Mouse (Mus musculus) limb, embryonic 14.5 days (tissue): Measurements from ENCODE around the gene Fcho1. TPM values are rescaled to one million over a fixed set of nuclear protein-coding genes. Genes with fewer than 3 reads are reported as not detected.
A peak's percentile ranks its signal among the peaks of the same experiment; 100 is the strongest.

ENCODE experiments used
- ATAC-seq: fragments of 200-750 bp; cut with Nextera tagmentation; 2 replicates; pipeline ENCODE4 v1.8.0; 2017; ENCODE audit warnings: low read depth, moderate number of reproducible peaks, moderate TSS enrichment; ENCODE audit not compliant: low FRiP score
- DNase-seq: peaks from one replicate; pipeline ENCODE4 v3.0.0-alpha.2; 2015; ENCODE audit warnings: low spot score
- H3K27ac ChIP-seq: fragments of 300-500 bp; sonication (generic); replicated peaks from 2 replicates; pipeline ENCODE4 v1.5.1; 2014; ENCODE audit warnings: low read depth, mild to moderate bottlenecking, low read length, moderate library complexity, mixed read lengths
- H3K27me3 ChIP-seq: fragments of 300-500 bp; sonication (generic); 2 replicates; pipeline ENCODE4 v1.6.1; 2014; ENCODE audit warnings: low read length, mixed read lengths; ENCODE audit not compliant: control insufficient read depth, insufficient read depth
- H3K36me3 ChIP-seq: fragments of 300-500 bp; sonication (generic); 2 replicates; pipeline ENCODE4 v1.6.1; 2014; ENCODE audit warnings: mild to moderate bottlenecking, low read length, moderate library complexity, mixed read lengths; ENCODE audit not compliant: control insufficient read depth, insufficient read depth
- H3K4me1 ChIP-seq: fragments of 300-500 bp; sonication (generic); 2 replicates; pipeline ENCODE4 v1.6.1; 2014; ENCODE audit warnings: antibody characterized with exemption, low read length, mixed read lengths; ENCODE audit not compliant: control insufficient read depth, insufficient read depth
- H3K4me2 ChIP-seq: fragments of 300-500 bp; sonication (generic); replicated peaks from 2 replicates; pipeline ENCODE4 v1.6.1; 2014; ENCODE audit warnings: low read depth, mild to moderate bottlenecking, low read length, moderate library complexity; ENCODE audit not compliant: severe bottlenecking
- H3K4me3 ChIP-seq: fragments of 300-500 bp; sonication (generic); replicated peaks from 2 replicates; pipeline ENCODE4 v1.5.1; 2014; ENCODE audit warnings: low read length
- H3K9ac ChIP-seq: fragments of 300-500 bp; sonication (generic); 2 replicates; pipeline ENCODE4 v1.6.1; 2014; ENCODE audit warnings: mild to moderate bottlenecking, low read depth, low read length, moderate library complexity; ENCODE audit not compliant: severe bottlenecking
- H3K9me3 ChIP-seq: fragments of 300-500 bp; sonication (generic); 2 replicates; pipeline ENCODE4 v1.6.1; 2016; ENCODE audit warnings: low read length; ENCODE audit not compliant: control insufficient read depth
- POLR2A ChIP-seq: fragments of 200-500 bp; IDR thresholded peaks from 2 replicates; pipeline ENCODE4 v1.8.0; 2012; ENCODE audit warnings: inconsistent platforms, mild to moderate bottlenecking, moderate library complexity, borderline replicate concordance; ENCODE audit not compliant: insufficient read depth, insufficient read length; ENCODE audit errors: extremely low read depth
- WGBS: fragments of 180-500 bp; shearing (Covaris S2); extraction: QIAGEN DNeasy Blood & Tissue Kit; methylation state at CpG from one replicate; pipeline ENCODE4 v1.1.7; 2014; 5-methylcytosine and 5-hydroxymethylcytosine counted together
- polyA plus RNA-seq, 2 experiments: library from polyadenylated mRNA; depleted of rRNA in 1 of 2; stranded (reverse) in 1 of 2; unstranded in 1 of 2; fragments of >200 nt; fragmentation: Nextera tagmentation in 1 of 2; extraction: Ambion mirVana in 1 of 2; gene quantifications; 2 replicates each; pipeline versions ENCODE4 v1.2.1 to v1.2.3; 2012 to 2014

Gene Fcho1
- polyA plus RNA-seq, 2 experiments: 3.3 to 10.4 TPM

GRCm38 (mm10) chr8:71731652-71732230 is 6.2 kb upstream of the Fcho1 start:
- Histone ChIP-seq H3K4me3 (no peak overlapping the region), H3K4me1 (0 out of 2 replicates have a peak, but pooled peaks cover 7% of the 10 kb centered on the region), H3K27me3 (no peaks in the 10 kb centered on the region), H3K27ac (no peak overlapping the region), H3K4me2 (no peak overlapping the region), H3K36me3 (no peaks in the 10 kb centered on the region), H3K9ac (no peak overlapping the region), H3K9me3 (no peaks in the 10 kb centered on the region)
- 60% methylated on average over 3 of the region's 3 CpGs for WGBS
- DNase-seq (no peak), ATAC-seq (no peak)
- TF ChIP-seq POLR2A: no peak

- Histone ChIP-seq H3K9me3 (no peaks in the 10 kb centered on the region), H3K4me2 (peak overlapping the region; percentile 50), H3K36me3 (no peaks in the 10 kb centered on the region), H3K9ac (peak overlapping the region; percentile 16; the same call in 1 of the 2 replicates), H3K4me3 (peak overlapping the region; percentile 27), H3K4me1 (peaks cover 13% of the 10 kb centered on the region; the same call in 1 of the 2 replicates), H3K27me3 (peaks cover 22% of the 10 kb centered on the region), H3K27ac (no peak overlapping the region)
- ATAC-seq (no peak), DNase-seq (no peak)
- 4% methylated on average over 16 of the region's 16 CpGs for WGBS
- no peak for TF ChIP-seq POLR2A
Observed at GRCm38 (mm10) chr8:71728826-71729620, 3.5 kb upstream of the Fcho1 start.

GRCm38 (mm10) chr8:71728240-71728785 is 2.8 kb upstream of the Fcho1 start:
- DNase-seq: no peak
- 5% methylated on average over 21 of the region's 21 CpGs for WGBS

GRCm38 (mm10) chr8:71724389-71724788 is 1.1 kb downstream of the Fcho1 start:
- no peak for ATAC-seq
- Histone ChIP-seq H3K27me3 (peaks cover 22% of the 10 kb centered on the region), H3K4me3 (no peak overlapping the region), H3K9ac (no peak overlapping the region), H3K36me3 (no peaks in the 10 kb centered on the region), H3K4me2 (no peak overlapping the region), H3K27ac (no peak overlapping the region), H3K9me3 (no peaks in the 10 kb centered on the region), H3K4me1 (peaks cover 13% of the 10 kb centered on the region; the same call in 1 of the 2 replicates)
- WGBS: 59% methylated on average over 4 of the region's 4 CpGs
- TF ChIP-seq POLR2A: no peak
- no peak for DNase-seq

More at GRCm38 (mm10) chr8:71728240-71728785, 2.8 kb upstream of the Fcho1 start:
- TF ChIP-seq POLR2A: no peak
- H3K9ac ChIP-seq: peak overlapping the region; percentile 16; the same call in 1 of the 2 replicates
- peaks cover 22% of the 10 kb centered on the region for H3K27me3 ChIP-seq
- peaks cover 13% of the 10 kb centered on the region; the same call in 1 of the 2 replicates for H3K4me1 ChIP-seq
- H3K9me3 ChIP-seq: no peaks in the 10 kb centered on the region
- no peak for ATAC-seq
- no peak overlapping the region for H3K27ac ChIP-seq
- peak overlapping the region; percentile 50 for H3K4me2 ChIP-seq
- peak overlapping the region; percentile 27 for H3K4me3 ChIP-seq
- no peaks in the 10 kb centered on the region for H3K36me3 ChIP-seq

GRCm38 (mm10) chr8:71723047-71723551 is 2.4 kb downstream of the Fcho1 start:
- peaks cover 22% of the 10 kb centered on the region for H3K27me3 ChIP-seq
- H3K36me3 ChIP-seq: no peaks in the 10 kb centered on the region
- peaks cover 6% of the 10 kb centered on the region; the same call in 1 of the 2 replicates for H3K4me1 ChIP-seq
- ATAC-seq (no peak), DNase-seq (no peak)
- no peaks in the 10 kb centered on the region for H3K9me3 ChIP-seq
- TF ChIP-seq POLR2A: no peak
- WGBS: 57% methylated on average over 14 of the region's 14 CpGs
- no peak overlapping the region for H3K9ac ChIP-seq
- H3K4me3 ChIP-seq: no peak overlapping the region
- H3K27ac ChIP-seq: no peak overlapping the region
- H3K4me2 ChIP-seq: no peak overlapping the region
